Mouse (Mus musculus): Measurements from ENCODE around the gene Ecd. TPM values are rescaled to one million over a fixed set of nuclear protein-coding genes. Genes with fewer than 3 reads are reported as not detected.

Gene Ecd
- total and polyA plus RNA-seq, 3 experiments, result 61.4 to 105 (median 98.3) TPM

- no peaks in the 10 kb centered on the region for H3K9me3 ChIP-seq (replicated peaks; ENCODE audit: low read length)
- peak within 1 kb of the TSS; percentile 93 for H3K9ac ChIP-seq (ENCODE audit: insufficient read depth, low read depth)
- peaks cover 4 to 21% of the 10 kb centered on the region in 2 experiments for H3K4me1 ChIP-seq (ENCODE audit: control insufficient read depth in 1 of 2, insufficient read depth in 2 of 2)
- in situ Hi-C loops (cut with MboI; ENCODE audit: low pct_ligation_motif_present, low pct_unique_long_range_greater_than_20kb, low sequenced_read_pairs) (no loop called here), dilution Hi-C loops (cut with MboI; ENCODE audit: extremely low pct_ligation_motif_present, extremely low pct_unique_long_range_greater_than_20kb, low sequenced_read_pairs) (no loop called here)
- H3K4me3 ChIP-seq (replicated peaks in 1 of 3; ENCODE audit: low read depth in 2 of 3, low read length in 2 of 3, poor library complexity in 1 of 3), result peak within 1 kb of the TSS; percentile 56 to 88 (median 80)
- H3K27ac ChIP-seq (ENCODE audit: insufficient read depth, low read depth), result no peak within 1 kb of the TSS
- TF ChIP-seq TBP (conservative IDR thresholded peaks at IDR 0.05; ENCODE audit: low read depth, low read length) (peak; percentile 79), RAD21 (IDR thresholded peaks at IDR 0.05; ENCODE audit: low read depth, low read length) (no peak), MAZ (IDR thresholded peaks at IDR 0.05; ENCODE audit: low read depth, low read length) (no peak), GABPA (IDR thresholded peaks at IDR 0.05; ENCODE audit: insufficient replicate concordance, low read depth, low read length) (peak; percentile 94; the same call in 1 of the 2 replicates), JUND (conservative IDR thresholded peaks at IDR 0.05; ENCODE audit: low read depth, low read length) (no peak), ZC3H11A (IDR thresholded peaks at IDR 0.05; ENCODE audit: low read depth, low read length) (no peak), MAFK (IDR thresholded peaks at IDR 0.05; ENCODE audit: insufficient replicate concordance, low read length) (no peak), MAX (IDR thresholded peaks at IDR 0.05; ENCODE audit: low read length) (no peak), E2F4 (IDR thresholded peaks at IDR 0.05; ENCODE audit: insufficient replicate concordance, low read depth, low read length) (no peak), POLR2AphosphoS2 (IDR thresholded peaks at IDR 0.05; ENCODE audit: low read depth, low read length) (peak; percentile 66; the same call in 1 of the 2 replicates), ELF1 (IDR thresholded peaks at IDR 0.05; ENCODE audit: low read depth, low read length) (peak; percentile 80), MEF2A (IDR thresholded peaks at IDR 0.05; ENCODE audit: borderline replicate concordance, low read depth, low read length) (no peak), SIN3A (IDR thresholded peaks at IDR 0.05; ENCODE audit: low read length) (peak; percentile 92), MYC (IDR thresholded peaks at IDR 0.05; ENCODE audit: low read depth, low read length) (peak; percentile 97), TCF12 (IDR thresholded peaks at IDR 0.05; ENCODE audit: low read depth, low read length) (no peak), EP300 (IDR thresholded peaks at IDR 0.05; ENCODE audit: low read length) (no peak), ZMIZ1 (IDR thresholded peaks at IDR 0.05; ENCODE audit: low read depth, low read length) (no peak), MXI1 (IDR thresholded peaks at IDR 0.05; ENCODE audit: low read depth, low read length) (no peak), ZNF384 (IDR thresholded peaks at IDR 0.05; ENCODE audit: low read depth, low read length) (no peak), BHLHE40 (IDR thresholded peaks at IDR 0.05; ENCODE audit: low read depth, low read length) (peak; percentile 75), USF2 (conservative IDR thresholded peaks at IDR 0.05; ENCODE audit: low read depth, low read length) (no peak), CHD2 (IDR thresholded peaks at IDR 0.05; ENCODE audit: low read length) (peak; percentile 90), POLR2A (IDR thresholded peaks at IDR 0.05; ENCODE audit: low read depth, low read length) (peak; percentile 59), HCFC1 (IDR thresholded peaks at IDR 0.05; ENCODE audit: low read depth, low read length) (peak; percentile 100), JUN (IDR thresholded peaks at IDR 0.05; ENCODE audit: insufficient read depth, low read depth, low read length) (no peak), NRF1 (IDR thresholded peaks at IDR 0.05; ENCODE audit: low read depth, low read length) (peak; percentile 32; the same call in 1 of the 2 replicates), IRF4 (IDR thresholded peaks at IDR 0.05; ENCODE audit: low read depth, low read length) (peak; percentile 75), KAT2A (IDR thresholded peaks at IDR 0.05; ENCODE audit: insufficient replicate concordance, low read length) (peak; percentile 100)
- peaks cover 0 to 4% of the 10 kb centered on the region in 2 experiments for H3K36me3 ChIP-seq (replicated peaks in 1 of 2; ENCODE audit: control insufficient read depth in 1 of 2, insufficient read depth in 1 of 2, low read length in 1 of 2)
- H3K79me2 ChIP-seq (replicated peaks; ENCODE audit: control insufficient read depth, extremely low read depth, insufficient read depth, poor library complexity, severe bottlenecking), result peaks cover 3% of the 10 kb centered on the region; the same call in 1 of the 2 replicates
- H3K4me2 ChIP-seq (ENCODE audit: insufficient read depth, low read depth, poor library complexity, severe bottlenecking), result peak within 1 kb of the TSS; percentile 99
- no peaks in the 10 kb centered on the region for H3K27me3 ChIP-seq (replicated peaks)
- peak; percentile 94 for DNase-seq (ENCODE audit: extremely low read depth)
Measured at GRCm38 (mm10) chr14:20294117-20294892, 53.6 kb downstream of the Ecd start, which contains the start of gene Nudt13. Gene Nudt13, plus strand, starts transcription at chr14:20294697.

Measured in CH12.LX (cell line).